Mouse (Mus musculus): ENCODE results near the gene Usf3.

Usf3 gene

DNA sequence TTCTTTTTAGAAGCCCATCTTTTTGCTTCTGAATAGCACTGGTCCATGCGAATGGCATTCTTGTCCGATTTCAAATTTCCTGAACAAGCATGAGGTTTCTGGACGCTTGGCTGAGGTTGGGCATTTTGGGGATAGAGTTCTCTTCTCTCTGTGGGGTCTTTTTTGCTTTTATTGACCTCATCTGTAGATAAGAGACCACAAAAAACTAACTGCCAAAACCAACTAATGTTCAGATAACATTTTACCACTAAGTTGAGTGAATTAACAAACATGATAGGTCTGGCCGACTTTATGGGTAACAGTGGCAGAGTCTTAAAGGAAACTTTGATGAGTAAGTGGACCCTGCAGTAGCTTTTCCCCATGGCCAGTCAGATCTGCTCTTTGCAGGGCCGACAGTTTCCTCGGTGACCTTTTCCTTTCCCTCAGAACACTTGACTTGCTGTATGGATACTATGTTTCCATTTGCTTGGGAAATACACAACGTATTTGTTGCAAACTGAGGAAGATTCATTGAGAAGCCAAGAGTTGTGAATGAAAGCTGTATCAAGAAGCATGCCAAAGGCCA is 1.0 kb downstream of the Usf3 start:
- DNase-seq (ENCODE audit: low read depth, low spot score): no peak

- DNase-seq (ENCODE audit: low read depth, low spot score): no peak
These were observed 2.0 kb downstream of the Usf3 start for GRCm38 (mm10) chr16:44175001-44175400.

- DNase-seq (ENCODE audit: low read depth, low spot score): no peak
These were observed 3.5 kb downstream of the Usf3 start for GRCm38 (mm10) chr16:44176511-44176910.

- no peak for DNase-seq (ENCODE audit: low read depth, low spot score)
These were observed 5.5 kb downstream of the Usf3 start for GRCm38 (mm10) chr16:44178555-44178954.

GRCm38 (mm10) chr16:44182597-44182996 is 9.6 kb downstream of the Usf3 start:
- DNase-seq (ENCODE audit: low read depth, low spot score): no peak

DNA sequence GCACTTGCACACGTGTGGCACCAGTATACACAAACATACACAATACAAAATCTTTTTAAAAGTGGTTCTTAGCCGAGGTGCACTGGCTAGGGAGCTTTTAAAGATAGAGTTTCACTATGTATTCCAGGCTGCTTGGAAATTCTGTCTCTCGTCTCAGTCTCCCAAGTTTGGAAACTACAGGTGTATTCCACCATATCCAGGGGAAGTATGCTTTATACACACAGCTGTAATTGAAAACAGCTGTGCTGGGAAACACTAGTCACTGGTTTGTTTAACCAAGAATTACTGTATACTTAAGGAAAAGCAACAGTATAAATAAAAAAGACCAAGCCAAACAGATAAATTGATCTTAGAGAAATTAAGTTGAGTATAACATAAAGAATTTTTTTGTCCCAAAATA is 11.7 kb downstream of the Usf3 start:
- no peak for DNase-seq (ENCODE audit: low read depth, low spot score)

DNA sequence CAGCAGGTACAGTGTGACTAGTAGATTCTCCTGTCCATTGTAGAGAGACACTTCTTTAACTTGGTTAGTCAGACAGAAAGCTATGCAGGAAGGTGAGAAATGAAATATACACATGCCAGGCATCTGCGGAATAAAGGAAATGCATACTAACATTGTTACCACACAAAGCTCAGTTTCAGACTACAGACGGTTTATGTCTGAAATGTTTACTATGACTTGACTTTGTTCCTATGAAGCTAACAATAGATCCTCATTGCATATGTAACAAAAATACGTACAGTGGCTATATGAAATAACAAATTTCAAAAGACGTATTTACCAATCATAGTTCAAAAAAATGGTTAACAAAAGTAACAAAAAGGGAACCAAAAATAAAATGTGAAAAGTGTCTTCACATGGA is 14.1 kb downstream of the Usf3 start:
- no peak for DNase-seq (ENCODE audit: low read depth, low spot score)

GRCm38 (mm10) chr16:44188766-44189165 is 15.7 kb downstream of the Usf3 start:
- DNase-seq (ENCODE audit: low read depth, low spot score): peak; percentile 48

- DNase-seq (ENCODE audit: low read depth, low spot score): no peak
These were observed 17.0 kb downstream of the Usf3 start for GRCm38 (mm10) chr16:44190032-44190431.

- no peak for DNase-seq (ENCODE audit: low read depth, low spot score)
These were observed 17.9 kb downstream of the Usf3 start for GRCm38 (mm10) chr16:44190968-44191367.

GRCm38 (mm10) chr16:44199066-44199703 is 26.1 kb downstream of the Usf3 start:
- DNase-seq (ENCODE audit: low read depth, low spot score): no peak

- no peak for DNase-seq (ENCODE audit: low read depth, low spot score)
These were observed 27.1 kb downstream of the Usf3 start for GRCm38 (mm10) chr16:44200146-44200545.

GRCm38 (mm10) chr16:44204331-44204730 is 31.3 kb downstream of the Usf3 start:
- no peak for DNase-seq (ENCODE audit: low read depth, low spot score)

DNA sequence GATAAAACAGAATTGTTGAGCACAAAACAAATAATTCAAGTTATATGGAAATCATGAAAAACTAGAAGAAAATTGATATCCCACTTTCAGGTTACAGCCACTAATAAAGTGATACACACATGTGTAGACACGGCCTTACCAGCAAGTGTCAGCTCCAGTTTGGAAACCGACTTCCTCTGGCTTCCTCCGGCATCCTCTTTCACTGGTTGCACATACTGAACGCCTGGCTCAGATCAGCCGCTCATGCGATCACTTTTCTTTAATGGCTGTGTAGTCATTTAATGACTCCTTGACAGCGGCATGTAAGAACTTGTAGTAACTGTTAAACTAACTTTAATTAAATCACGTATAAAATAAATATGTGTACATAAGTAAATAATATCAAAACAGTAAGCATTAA is 32.9 kb downstream of the Usf3 start:
- DNase-seq (ENCODE audit: low read depth, low spot score): no peak

DNA sequence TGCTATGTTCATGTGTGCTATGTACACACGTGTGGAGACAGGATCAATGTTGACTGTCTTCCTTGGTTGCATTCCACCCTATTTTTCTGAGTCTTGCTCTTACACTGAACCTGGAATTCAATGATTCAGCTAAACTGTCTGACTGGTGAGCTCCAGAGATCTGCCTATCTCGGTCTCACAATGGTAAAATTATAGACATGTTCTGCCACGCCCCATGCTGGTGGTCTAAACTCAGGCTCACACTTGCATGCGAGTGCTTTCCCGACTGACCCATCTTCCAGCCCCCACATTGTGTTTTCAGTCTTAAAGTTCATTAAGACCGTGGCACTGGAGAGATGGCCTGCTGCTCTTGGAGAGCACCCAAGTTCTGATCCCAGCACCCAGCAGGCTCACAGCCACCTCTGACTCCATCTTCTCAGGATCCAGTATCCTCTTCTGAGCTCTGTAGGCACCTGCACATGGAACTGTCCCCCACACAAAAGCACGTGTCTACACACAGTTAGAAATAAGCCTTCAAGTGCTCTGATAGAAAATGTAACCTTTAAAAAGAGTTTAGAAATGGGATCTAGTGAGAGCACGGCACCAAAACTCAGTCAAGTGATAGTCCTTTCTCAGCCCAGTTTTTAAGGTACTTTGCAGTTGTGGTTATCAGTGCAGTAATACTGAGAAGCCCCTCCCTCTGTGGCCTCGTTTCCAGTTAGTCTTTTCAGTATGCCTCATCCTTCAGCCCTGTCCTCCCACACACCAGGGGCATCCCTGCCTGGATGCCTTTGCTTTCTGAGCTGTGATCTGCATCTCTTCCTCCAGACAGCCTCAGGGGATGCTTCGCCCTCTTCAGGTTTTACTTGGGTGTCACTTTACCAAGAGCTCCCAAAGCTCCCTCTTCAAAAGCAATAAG is 37.4 kb downstream of the Usf3 start:
- no peak for DNase-seq (ENCODE audit: low read depth, low spot score)

DNA sequence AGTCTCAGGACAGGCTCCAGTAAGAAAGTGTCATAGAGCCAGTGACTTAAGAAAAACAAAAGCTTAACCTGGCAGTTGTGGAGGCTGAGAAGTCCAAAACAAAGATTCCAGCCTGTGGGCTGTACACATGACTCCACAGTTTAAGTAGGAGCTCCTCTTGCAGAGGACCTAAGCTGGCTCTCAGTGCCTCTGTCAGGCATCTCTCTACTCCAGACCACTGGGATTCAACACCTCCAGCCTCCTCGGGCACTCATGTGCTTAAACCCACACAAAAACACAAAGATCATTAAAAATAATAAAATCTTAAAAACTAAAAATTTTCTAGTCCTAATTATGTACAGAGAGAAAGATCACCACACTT is 38.0 kb downstream of the Usf3 start:
- DNase-seq (ENCODE audit: low read depth, low spot score): no peak

DNA sequence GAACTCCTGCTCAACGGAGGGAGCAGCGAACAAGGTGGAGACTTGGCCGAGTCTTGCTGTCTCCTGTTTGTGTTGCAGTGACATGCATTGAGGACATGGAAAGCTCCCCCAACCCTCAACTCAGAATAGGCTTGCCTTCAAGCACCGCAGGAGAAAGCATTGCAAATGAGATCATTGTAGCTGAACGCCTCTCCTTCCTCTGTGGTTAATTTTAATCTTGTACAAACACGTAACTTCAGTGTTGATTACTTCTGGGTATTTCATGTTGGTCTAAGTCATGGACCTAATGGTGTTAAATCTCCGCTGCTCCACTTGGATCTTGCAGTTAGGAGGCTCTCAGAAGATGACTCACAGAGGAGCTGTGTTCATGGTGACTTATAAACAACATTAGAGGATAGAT is 39.7 kb downstream of the Usf3 start:
- no peak for DNase-seq (ENCODE audit: low read depth, low spot score)

DNA sequence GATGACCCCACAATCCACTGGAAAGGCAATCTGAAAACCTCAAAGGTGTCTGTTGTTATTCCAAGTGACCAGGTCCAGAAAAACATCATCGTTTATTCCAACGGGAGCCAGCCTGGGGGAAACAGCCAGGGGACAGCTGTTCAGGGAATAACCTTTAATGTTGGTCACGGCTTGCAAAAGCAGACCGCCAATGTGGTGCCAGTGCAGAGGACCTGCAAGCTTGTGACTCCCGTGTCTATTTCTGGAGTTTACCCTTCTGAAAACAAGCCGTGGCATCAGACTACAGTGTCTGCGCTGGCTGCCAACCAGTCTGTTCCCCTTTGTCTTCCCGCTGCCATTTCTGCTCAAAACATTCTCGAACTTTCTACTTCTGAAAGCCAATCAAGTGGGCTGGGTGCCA is 42.5 kb downstream of the Usf3 start:
- DNase-seq (ENCODE audit: low read depth, low spot score): no peak

DNA sequence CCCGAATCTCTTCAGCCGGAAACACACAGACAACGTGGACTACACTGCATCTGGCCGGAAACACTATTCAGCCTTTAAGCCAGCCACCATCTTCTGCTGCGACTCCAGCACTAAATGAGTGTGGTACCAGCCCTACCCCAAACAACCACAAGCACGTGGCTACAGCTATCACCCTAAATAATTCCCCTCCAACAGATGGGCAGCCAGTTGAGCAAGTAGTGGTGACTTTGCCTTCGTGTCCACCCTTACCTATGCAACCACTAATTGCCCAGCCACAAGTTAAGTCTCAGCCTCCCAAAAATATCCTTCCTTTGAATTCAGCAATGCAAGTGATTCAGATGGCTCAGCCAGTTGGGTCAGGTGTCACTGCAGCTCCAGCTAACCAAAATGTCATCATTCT is 43.4 kb downstream of the Usf3 start:
- no peak for DNase-seq (ENCODE audit: low read depth, low spot score)

DNA sequence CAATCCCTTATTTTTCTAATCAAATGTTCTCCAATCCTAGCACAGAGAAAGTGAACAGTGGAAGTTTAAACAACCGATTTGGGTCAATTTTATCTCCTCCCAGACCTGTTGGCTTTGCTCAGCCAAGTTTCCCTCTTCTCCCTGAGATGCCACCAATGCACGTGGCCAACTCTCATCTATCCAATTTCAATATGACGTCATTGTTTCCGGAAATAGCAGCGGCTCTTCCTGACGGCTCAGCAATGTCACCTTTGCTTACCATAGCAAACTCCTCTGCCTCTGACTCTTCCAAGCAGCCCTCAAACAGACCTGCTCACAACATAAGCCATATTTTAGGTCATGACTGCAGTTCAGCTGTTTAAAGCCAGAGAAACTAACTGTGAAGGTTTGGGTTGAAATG is 48.4 kb downstream of the Usf3 start:
- DNase-seq (ENCODE audit: low read depth, low spot score): no peak

GRCm38 (mm10) chr16:44226706-44227291 is 53.8 kb downstream of the Usf3 start:
- no peak for DNase-seq (ENCODE audit: low read depth, low spot score)

DNA sequence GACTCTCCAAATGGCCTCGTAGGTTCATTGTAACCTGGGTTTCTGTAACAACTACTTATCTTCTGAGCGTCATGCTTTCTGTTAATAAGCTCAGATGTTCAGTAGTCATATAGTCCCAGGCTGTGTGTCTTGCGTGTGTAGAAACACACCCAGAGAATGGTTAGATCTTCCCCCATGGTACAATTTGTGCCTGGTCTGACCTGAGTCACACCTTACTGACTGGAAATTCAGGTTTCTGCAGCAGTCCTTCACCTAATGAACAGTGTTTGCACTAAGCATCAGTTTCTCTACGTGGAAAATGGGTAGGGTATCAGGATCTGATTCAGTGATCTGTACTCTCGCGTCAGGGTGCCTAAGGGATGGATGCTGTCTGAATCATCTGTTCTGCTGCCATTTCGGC is 60.0 kb downstream of the Usf3 start:
- no peak for DNase-seq (ENCODE audit: low read depth, low spot score)

DNA sequence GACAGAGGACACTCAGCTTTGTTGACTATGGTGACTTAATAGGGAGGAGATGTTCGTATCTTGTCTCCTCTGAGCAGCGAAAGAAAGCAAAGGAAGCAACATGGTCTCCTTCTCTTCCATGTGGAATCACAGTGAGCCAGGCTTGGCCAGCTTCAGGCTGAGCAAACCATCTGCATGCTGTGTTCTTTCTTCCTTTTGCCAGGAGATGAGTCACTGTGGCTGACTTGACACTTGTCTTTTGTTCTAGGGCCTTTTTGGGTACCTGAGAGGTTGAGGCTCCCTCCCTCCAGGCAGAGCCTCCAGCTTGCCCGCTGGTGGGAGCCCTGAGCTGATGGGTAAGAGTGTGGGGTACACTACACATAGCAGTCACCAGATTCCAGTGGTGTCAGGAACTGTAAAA is 64.8 kb downstream of the Usf3 start:
- DNase-seq (ENCODE audit: low read depth, low spot score): no peak
